Mouse (Mus musculus): ENCODE results near the gene Gm7534. TPM values are rescaled to one million over a fixed set of nuclear protein-coding genes. Genes with fewer than 3 reads are reported as not detected.
"Not testable (repeated sequence)": the region's sequence is repeated elsewhere in the genome, so short reads cannot be mapped to it uniquely, and the experiment has no call there.

Gm7534 gene
- polyA plus RNA-seq, 1 experiment from 2014 or later, result not detected

GRCm38 (mm10) chr4:134185569-134185968 is 17.2 kb downstream of the Gm7534 start:
- no peak for ATAC-seq (ENCODE audit: low FRiP score)
- WGBS, result 81% methylated on average over 3 of the region's 3 CpGs
- H3K36me3 ChIP-seq, result no peaks in the 10 kb centered on the region
- no peak overlapping the region for H3K27ac ChIP-seq (replicated peaks)
- H3K9ac ChIP-seq (replicated peaks), result peak overlapping the region; percentile 80; the same call in 1 of the 2 replicates
- H3K27me3 ChIP-seq (replicated peaks), result no peaks in the 10 kb centered on the region
- H3K4me3 ChIP-seq (replicated peaks), result peak overlapping the region; percentile 80
- peak overlapping the region; percentile 83 for H3K4me2 ChIP-seq
- no peaks in the 10 kb centered on the region for H3K9me3 ChIP-seq (replicated peaks)
- peaks cover 9% of the 10 kb centered on the region for H3K4me1 ChIP-seq

- Histone ChIP-seq H3K27me3 (replicated peaks) (no peaks in the 10 kb centered on the region), H3K9ac (replicated peaks) (no peak overlapping the region), H3K9me3 (replicated peaks) (no peaks in the 10 kb centered on the region), H3K27ac (replicated peaks) (no peak overlapping the region), H3K4me3 (replicated peaks) (no peak overlapping the region), H3K36me3 (no peaks in the 10 kb centered on the region), H3K4me1 (peaks cover 9% of the 10 kb centered on the region), H3K4me2 (no peak overlapping the region)
- 82% methylated on average over 3 of the region's 3 CpGs for WGBS
- ATAC-seq (ENCODE audit: low FRiP score), result no peak
These were observed 19.1 kb downstream of the Gm7534 start for GRCm38 (mm10) chr4:134183711-134184110.

DNA sequence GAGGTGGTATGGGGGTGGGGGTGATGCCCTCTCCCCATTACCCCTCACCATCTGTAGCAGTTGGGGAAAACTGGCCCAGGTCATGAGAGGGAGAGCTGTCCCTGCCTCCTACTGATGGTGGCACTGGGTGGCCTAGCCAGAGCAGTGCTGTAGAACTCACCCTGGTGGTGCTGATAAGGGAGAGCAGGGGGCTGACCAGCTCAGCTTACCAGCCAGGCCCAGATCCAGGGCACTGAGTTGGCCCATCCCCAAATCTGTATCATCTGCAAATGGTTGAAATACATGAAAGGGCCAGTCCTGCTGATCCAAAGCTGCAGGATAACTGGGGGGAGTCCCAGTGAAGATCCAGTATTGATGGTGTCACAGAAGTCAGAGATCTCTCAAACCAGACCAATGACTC is 21.0 kb downstream of the Gm7534 start:
- ATAC-seq (ENCODE audit: low FRiP score), result no peak
- H3K27ac ChIP-seq (replicated peaks), result no peak overlapping the region
- H3K9ac ChIP-seq (replicated peaks), result no peak overlapping the region
- peaks cover 9% of the 10 kb centered on the region for H3K4me1 ChIP-seq
- no peaks in the 10 kb centered on the region for H3K9me3 ChIP-seq (replicated peaks)
- no peaks in the 10 kb centered on the region for H3K36me3 ChIP-seq
- no peak overlapping the region for H3K4me3 ChIP-seq (replicated peaks)
- no peaks in the 10 kb centered on the region for H3K27me3 ChIP-seq (replicated peaks)
- no peak overlapping the region for H3K4me2 ChIP-seq

- H3K9me3 ChIP-seq (replicated peaks), result no peaks in the 10 kb centered on the region
- H3K27ac ChIP-seq (replicated peaks), result no peak overlapping the region
- H3K36me3 ChIP-seq, result no peaks in the 10 kb centered on the region
- ATAC-seq (ENCODE audit: low FRiP score), result no peak
- 83% methylated on average over 1 of the region's 1 CpGs for WGBS
- peaks cover 8% of the 10 kb centered on the region for H3K4me1 ChIP-seq
- H3K4me2 ChIP-seq, result no peak overlapping the region
- no peak overlapping the region for H3K9ac ChIP-seq (replicated peaks)
- H3K27me3 ChIP-seq (replicated peaks), result no peaks in the 10 kb centered on the region
- no peak overlapping the region for H3K4me3 ChIP-seq (replicated peaks)
These were observed 21.7 kb downstream of the Gm7534 start for GRCm38 (mm10) chr4:134181112-134181511.

DNA sequence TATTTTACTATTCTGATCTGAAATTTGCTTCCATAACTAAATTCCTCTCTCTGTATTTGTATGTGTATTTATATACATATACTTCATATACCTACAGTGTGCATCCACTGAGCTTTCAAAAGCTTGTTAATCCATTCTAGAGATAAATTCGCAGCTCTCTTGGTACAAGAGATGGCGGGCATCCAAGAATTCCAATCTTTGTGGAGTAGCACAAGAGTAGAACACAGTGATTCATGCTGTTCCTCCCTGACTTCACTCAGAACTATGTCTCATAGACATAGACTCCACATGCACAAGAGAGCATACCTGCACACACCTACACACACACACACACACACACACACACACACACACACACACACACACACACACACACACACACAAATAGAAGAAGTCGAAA is 30.4 kb downstream of the Gm7534 start:
- Histone ChIP-seq H3K4me2 (no peak overlapping the region), H3K27me3 (replicated peaks) (no peaks in the 10 kb centered on the region), H3K4me1 (no peaks in the 10 kb centered on the region), H3K27ac (replicated peaks) (no peak overlapping the region), H3K4me3 (replicated peaks) (no peak overlapping the region), H3K36me3 (no peaks in the 10 kb centered on the region), H3K9me3 (replicated peaks) (no peaks in the 10 kb centered on the region), H3K9ac (replicated peaks) (no peak overlapping the region)
- ATAC-seq (ENCODE audit: low FRiP score), result no peak
- 84% methylated on average over 3 of the region's 3 CpGs for WGBS

DNA sequence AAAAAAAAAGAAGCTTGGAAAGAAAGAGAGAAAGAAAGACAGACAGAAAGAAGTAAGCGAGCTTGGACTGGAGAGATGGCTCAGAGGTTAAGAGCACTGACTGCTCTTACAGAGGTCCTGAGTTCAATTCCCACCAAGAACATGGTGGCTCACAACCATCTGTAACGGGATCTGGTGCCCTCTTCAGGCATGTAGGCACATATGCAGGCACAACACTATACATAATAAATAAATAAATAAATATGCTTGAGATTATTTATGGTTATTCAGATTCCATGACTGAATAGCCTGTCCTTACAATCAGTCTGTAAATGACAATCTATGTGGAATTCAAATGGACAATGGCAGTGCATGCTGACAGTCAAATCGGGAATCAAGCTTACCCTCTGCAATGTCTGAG is 35.9 kb downstream of the Gm7534 start:
- Histone ChIP-seq H3K36me3 (no peaks in the 10 kb centered on the region), H3K4me2 (no peak overlapping the region), H3K27me3 (replicated peaks) (no peaks in the 10 kb centered on the region), H3K4me1 (no peaks in the 10 kb centered on the region), H3K27ac (replicated peaks) (no peak overlapping the region), H3K4me3 (replicated peaks) (no peak overlapping the region), H3K9ac (replicated peaks) (no peak overlapping the region), H3K9me3 (replicated peaks) (no peaks in the 10 kb centered on the region)
- ATAC-seq (ENCODE audit: low FRiP score), result no peak
- whole genome bisulfite sequencing, result 95% methylated on average over 3 of the region's 3 CpGs

GRCm38 (mm10) chr4:134165548-134166465 is 37.0 kb downstream of the Gm7534 start:
- 81% methylated on average over 3 of the region's 3 CpGs for WGBS
- Histone ChIP-seq H3K4me3 (replicated peaks) (no peak overlapping the region), H3K4me2 (no peak overlapping the region), H3K9ac (replicated peaks) (no peak overlapping the region), H3K9me3 (replicated peaks) (no peaks in the 10 kb centered on the region), H3K36me3 (no peaks in the 10 kb centered on the region), H3K4me1 (no peaks in the 10 kb centered on the region), H3K27me3 (replicated peaks) (no peaks in the 10 kb centered on the region), H3K27ac (replicated peaks) (no peak overlapping the region)
- no peak for ATAC-seq (ENCODE audit: low FRiP score)

DNA sequence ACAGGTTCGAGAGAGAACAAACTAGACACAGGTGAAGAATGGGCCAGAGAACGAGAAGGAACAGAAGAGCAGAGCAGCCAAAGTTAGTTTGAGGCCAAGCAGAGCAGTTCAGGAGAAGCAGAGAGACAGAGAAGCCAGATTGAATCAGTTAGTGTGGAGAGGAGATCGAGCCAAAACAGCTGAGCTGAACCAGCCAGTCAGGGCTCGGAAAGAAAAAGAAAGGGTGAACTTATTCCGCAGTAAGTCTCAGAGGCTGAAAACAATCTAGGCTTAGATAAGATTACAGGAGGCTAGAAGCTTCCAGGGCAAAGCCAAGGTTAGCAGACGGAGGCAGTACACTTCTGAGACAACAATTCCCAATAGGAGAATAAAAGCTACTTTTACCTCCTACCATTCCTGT is 37.8 kb downstream of the Gm7534 start:
- no peak overlapping the region for H3K9ac ChIP-seq (replicated peaks)
- H3K27ac ChIP-seq (replicated peaks), result no peak overlapping the region
- H3K4me2 ChIP-seq, result no peak overlapping the region
- H3K9me3 ChIP-seq (replicated peaks), result no peaks in the 10 kb centered on the region
- WGBS, result 82% methylated on average over 6 of the region's 6 CpGs
- no peak for ATAC-seq (ENCODE audit: low FRiP score)
- H3K27me3 ChIP-seq (replicated peaks), result no peaks in the 10 kb centered on the region
- H3K36me3 ChIP-seq, result no peaks in the 10 kb centered on the region
- no peak overlapping the region for H3K4me3 ChIP-seq (replicated peaks)
- no peaks in the 10 kb centered on the region for H3K4me1 ChIP-seq

- no peak overlapping the region for H3K9ac ChIP-seq (replicated peaks)
- no peaks in the 10 kb centered on the region for H3K9me3 ChIP-seq (replicated peaks)
- no peaks in the 10 kb centered on the region for H3K36me3 ChIP-seq
- no peak overlapping the region for H3K4me3 ChIP-seq (replicated peaks)
- no peak for ATAC-seq (ENCODE audit: low FRiP score)
- no peak overlapping the region for H3K4me2 ChIP-seq
- 96% methylated on average over 6 of the region's 6 CpGs for WGBS
- H3K27me3 ChIP-seq (replicated peaks), result no peaks in the 10 kb centered on the region
- no peak overlapping the region for H3K27ac ChIP-seq (replicated peaks)
- no peaks in the 10 kb centered on the region for H3K4me1 ChIP-seq
These were observed 38.2 kb downstream of the Gm7534 start for GRCm38 (mm10) chr4:134164591-134164990.

GRCm38 (mm10) chr4:134160071-134160470 is 42.7 kb downstream of the Gm7534 start:
- H3K27me3 ChIP-seq (replicated peaks); H3K4me1 ChIP-seq; H3K36me3 ChIP-seq; ATAC-seq (ENCODE audit: low FRiP score); H3K9me3 ChIP-seq (replicated peaks); H3K27ac ChIP-seq (replicated peaks); H3K9ac ChIP-seq (replicated peaks): not testable (repeated sequence)
- H3K4me3 ChIP-seq (replicated peaks), result peak overlapping the region; percentile 46
- 9% methylated on average over 25 of the region's 30 CpGs for WGBS
- H3K4me2 ChIP-seq, result peak overlapping the region; percentile 64

DNA sequence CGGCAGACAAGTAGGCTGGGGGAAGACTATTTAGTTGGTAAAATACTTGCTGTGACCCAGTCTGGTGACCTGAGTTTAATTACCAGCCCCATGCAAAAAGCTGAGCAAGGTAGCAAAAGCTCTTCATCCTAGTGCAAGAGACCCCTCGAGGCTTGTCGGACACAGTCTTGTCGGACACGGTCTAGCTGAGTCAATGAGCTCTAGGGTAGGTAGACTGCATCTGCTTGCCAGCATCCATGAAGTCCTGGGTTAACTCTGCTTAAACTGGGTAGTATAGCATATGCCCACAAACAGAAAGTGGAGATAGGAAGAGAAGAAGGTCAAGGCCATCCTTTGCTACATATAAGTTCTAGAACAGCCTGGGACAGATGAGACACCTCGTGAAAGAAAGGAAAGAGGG is 44.0 kb downstream of the Gm7534 start:
- Histone ChIP-seq H3K36me3 (0 out of 2 replicates have a peak, but pooled peaks cover 3% of the 10 kb centered on the region), H3K9me3 (replicated peaks) (no peaks in the 10 kb centered on the region), H3K9ac (replicated peaks) (no peak overlapping the region), H3K4me1 (no peaks in the 10 kb centered on the region), H3K27me3 (replicated peaks) (no peaks in the 10 kb centered on the region), H3K4me3 (replicated peaks) (no peak overlapping the region), H3K27ac (replicated peaks) (no peak overlapping the region), H3K4me2 (no peak overlapping the region)
- WGBS, result 74% methylated on average over 6 of the region's 6 CpGs
- ATAC-seq (ENCODE audit: low FRiP score), result no peak

GRCm38 (mm10) chr4:134157558-134157957 is 45.2 kb downstream of the Gm7534 start:
- H3K4me1 ChIP-seq, result no peaks in the 10 kb centered on the region
- no peak overlapping the region for H3K4me2 ChIP-seq
- ATAC-seq (ENCODE audit: low FRiP score), result no peak
- H3K36me3 ChIP-seq, result peaks cover 11% of the 10 kb centered on the region; the same call in 1 of the 2 replicates
- WGBS, result 92% methylated on average over 2 of the region's 2 CpGs
- H3K9ac ChIP-seq (replicated peaks), result no peak overlapping the region
- H3K9me3 ChIP-seq (replicated peaks), result no peaks in the 10 kb centered on the region
- no peak overlapping the region for H3K4me3 ChIP-seq (replicated peaks)
- H3K27ac ChIP-seq (replicated peaks), result no peak overlapping the region
- no peaks in the 10 kb centered on the region for H3K27me3 ChIP-seq (replicated peaks)
